Mouse (Mus musculus): ENCODE results near the gene Il17rd.

DNA sequence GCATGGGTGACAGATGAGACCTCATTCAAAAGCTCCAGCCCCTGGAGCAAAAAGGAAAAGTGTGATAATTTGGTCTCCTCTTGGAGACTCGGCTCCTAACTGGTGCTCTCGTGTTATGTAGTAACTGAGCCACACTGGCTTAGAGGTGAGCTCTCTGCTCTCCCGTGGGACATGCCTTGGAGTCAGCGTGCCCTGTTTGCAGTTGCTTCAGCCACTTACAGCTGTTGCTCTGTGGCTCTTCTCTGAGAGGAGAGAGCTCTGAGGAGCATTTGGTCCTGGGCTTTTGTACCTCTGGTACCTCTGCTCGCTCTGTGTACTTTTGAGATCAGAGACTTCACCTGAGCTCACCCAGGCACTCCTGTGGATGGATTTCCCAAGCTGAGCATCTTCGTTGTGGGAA is 116.3 kb downstream of the Il17rd start:
- TF ChIP-seq CTCF (IDR thresholded peaks at IDR 0.05; ENCODE audit: low read depth) (no peak), EP300 (IDR thresholded peaks at IDR 0.05; ENCODE audit: low read depth) (no peak)

All from liver, postnatal 0 days (tissue).